Mouse (Mus musculus): ENCODE results near the gene Sptssa. TPM values are rescaled to one million over a fixed set of nuclear protein-coding genes. Genes with fewer than 3 reads are reported as not detected.

Sptssa gene
- total and polyA plus RNA-seq, 2 experiments: 70.2 to 98.6 TPM

- Histone ChIP-seq H3K79me2 (ENCODE audit: control insufficient read depth, insufficient read depth, low read length) (no peaks in the 10 kb centered on the region), H3K4me1 (ENCODE audit: control insufficient read depth, insufficient read depth, low read length) (no peaks in the 10 kb centered on the region), H3K36me3 (ENCODE audit: control insufficient read depth, insufficient read depth, low read length) (peaks cover 8% of the 10 kb centered on the region; the same call in 1 of the 2 replicates), H3K27ac (replicated peaks; ENCODE audit: insufficient read depth, low read depth, low read length) (peak within 1 kb of the TSS; percentile 96), H3K4me3 (ENCODE audit: insufficient read depth, low read depth, low read length) (peak within 1 kb of the TSS; percentile 99), H3K27me3 (ENCODE audit: control insufficient read depth, insufficient read depth, low read length) (no peaks in the 10 kb centered on the region), H3K9ac (ENCODE audit: low read depth, low read length) (peak within 1 kb of the TSS; percentile 99)
- DNase-seq (ENCODE audit: extremely low read depth, low read depth, low spot score): peak; percentile 89
- 1% methylated on average over 57 of the region's 57 CpGs for WGBS
- TF ChIP-seq POLR2A (IDR thresholded peaks at IDR 0.05; ENCODE audit: extremely low read depth, insufficient read depth, low read length): peak; percentile 87
- peak; percentile 18; the same call in 1 of the 2 replicates for TF ChIP-seq CTCF (IDR thresholded peaks at IDR 0.05; ENCODE audit: low read depth, low read length)
These were observed 39.3 kb upstream of the Sptssa start, which contains the start of gene Eapp for GRCm38 (mm10) chr12:54695511-54696241. TSS of gene Eapp (minus strand) at chr12:54695897.

- H3K4me1 ChIP-seq (ENCODE audit: control insufficient read depth, insufficient read depth, low read length): no peaks in the 10 kb centered on the region
- no peak for DNase-seq (ENCODE audit: extremely low read depth, low read depth, low spot score)
- peaks cover 12% of the 10 kb centered on the region; the same call in 1 of the 2 replicates for H3K36me3 ChIP-seq (ENCODE audit: control insufficient read depth, insufficient read depth, low read length)
- peak overlapping the region; percentile 99 for H3K4me3 ChIP-seq (ENCODE audit: insufficient read depth, low read depth, low read length)
- no peaks in the 10 kb centered on the region for H3K27me3 ChIP-seq (ENCODE audit: control insufficient read depth, insufficient read depth, low read length)
- peak overlapping the region; percentile 96 for H3K27ac ChIP-seq (replicated peaks; ENCODE audit: insufficient read depth, low read depth, low read length)
- no peak for TF ChIP-seq CTCF (IDR thresholded peaks at IDR 0.05; ENCODE audit: low read depth, low read length)
- no peak for TF ChIP-seq POLR2A (IDR thresholded peaks at IDR 0.05; ENCODE audit: extremely low read depth, insufficient read depth, low read length)
- no peaks in the 10 kb centered on the region for H3K79me2 ChIP-seq (ENCODE audit: control insufficient read depth, insufficient read depth, low read length)
- WGBS: 37% methylated on average over 12 of the region's 12 CpGs
- H3K9ac ChIP-seq (ENCODE audit: low read depth, low read length): peak overlapping the region; percentile 99
These were observed 38.6 kb upstream of the Sptssa start for GRCm38 (mm10) chr12:54694847-54695510.

- 95% methylated on average over 5 of the region's 5 CpGs for WGBS
These were observed 32.7 kb upstream of the Sptssa start for GRCm38 (mm10) chr12:54689082-54689481.

GRCm38 (mm10) chr12:54683182-54683581 lies 26.8 kb upstream of the Sptssa start:
- Histone ChIP-seq H3K4me1 (ENCODE audit: control insufficient read depth, insufficient read depth, low read length) (no peaks in the 10 kb centered on the region), H3K36me3 (ENCODE audit: control insufficient read depth, insufficient read depth, low read length) (peaks cover 34% of the 10 kb centered on the region)
- no peak for TF ChIP-seq POLR2A (IDR thresholded peaks at IDR 0.05; ENCODE audit: extremely low read depth, insufficient read depth, low read length)
- peak; percentile 47; the same call in 1 of the 2 replicates for TF ChIP-seq CTCF (IDR thresholded peaks at IDR 0.05; ENCODE audit: low read depth, low read length)

More at GRCm38 (mm10) chr12:54689082-54689481, 32.7 kb upstream of the Sptssa start:
- Histone ChIP-seq H3K4me1 (ENCODE audit: control insufficient read depth, insufficient read depth, low read length) (no peaks in the 10 kb centered on the region), H3K9ac (ENCODE audit: low read depth, low read length) (no peak overlapping the region), H3K79me2 (ENCODE audit: control insufficient read depth, insufficient read depth, low read length) (no peaks in the 10 kb centered on the region), H3K36me3 (ENCODE audit: control insufficient read depth, insufficient read depth, low read length) (peaks cover 47% of the 10 kb centered on the region), H3K4me3 (ENCODE audit: insufficient read depth, low read depth, low read length) (no peak overlapping the region), H3K27ac (replicated peaks; ENCODE audit: insufficient read depth, low read depth, low read length) (no peak overlapping the region), H3K27me3 (ENCODE audit: control insufficient read depth, insufficient read depth, low read length) (no peaks in the 10 kb centered on the region)
- DNase-seq (ENCODE audit: extremely low read depth, low read depth, low spot score): no peak
- TF ChIP-seq POLR2A (IDR thresholded peaks at IDR 0.05; ENCODE audit: extremely low read depth, insufficient read depth, low read length): no peak
- TF ChIP-seq CTCF (IDR thresholded peaks at IDR 0.05; ENCODE audit: low read depth, low read length): no peak

GRCm38 (mm10) chr12:54676709-54677108 lies 20.3 kb upstream of the Sptssa start:
- H3K27ac ChIP-seq (replicated peaks; ENCODE audit: insufficient read depth, low read depth, low read length): no peak overlapping the region
- WGBS: 94% methylated on average over 9 of the region's 9 CpGs
- TF ChIP-seq POLR2A (IDR thresholded peaks at IDR 0.05; ENCODE audit: extremely low read depth, insufficient read depth, low read length): no peak
- no peak for TF ChIP-seq CTCF (IDR thresholded peaks at IDR 0.05; ENCODE audit: low read depth, low read length)
- no peak overlapping the region for H3K9ac ChIP-seq (ENCODE audit: low read depth, low read length)
- no peaks in the 10 kb centered on the region for H3K27me3 ChIP-seq (ENCODE audit: control insufficient read depth, insufficient read depth, low read length)
- H3K36me3 ChIP-seq (ENCODE audit: control insufficient read depth, insufficient read depth, low read length): peaks cover 51% of the 10 kb centered on the region
- H3K4me1 ChIP-seq (ENCODE audit: control insufficient read depth, insufficient read depth, low read length): no peaks in the 10 kb centered on the region
- H3K4me3 ChIP-seq (ENCODE audit: insufficient read depth, low read depth, low read length): no peak overlapping the region
- no peaks in the 10 kb centered on the region for H3K79me2 ChIP-seq (ENCODE audit: control insufficient read depth, insufficient read depth, low read length)
- DNase-seq (ENCODE audit: extremely low read depth, low read depth, low spot score): no peak

More at GRCm38 (mm10) chr12:54683182-54683581, 26.8 kb upstream of the Sptssa start:
- no peak for DNase-seq (ENCODE audit: extremely low read depth, low read depth, low spot score)
- Histone ChIP-seq H3K4me3 (ENCODE audit: insufficient read depth, low read depth, low read length) (no peak overlapping the region), H3K27me3 (ENCODE audit: control insufficient read depth, insufficient read depth, low read length) (no peaks in the 10 kb centered on the region), H3K27ac (replicated peaks; ENCODE audit: insufficient read depth, low read depth, low read length) (no peak overlapping the region), H3K9ac (ENCODE audit: low read depth, low read length) (no peak overlapping the region), H3K79me2 (ENCODE audit: control insufficient read depth, insufficient read depth, low read length) (no peaks in the 10 kb centered on the region)
- 42% methylated on average over 1 of the region's 1 CpGs for WGBS

Measured in liver, adult 2 months (tissue).